Mouse (Mus musculus) urinary bladder, adult 18-20 months (tissue): Measurements from ENCODE around the gene Arhgap20.

Experiments
- DNase-seq, 2 experiments: peaks; one replicate each; pipeline ENCODE4 v3.0.0; 2022; ENCODE audit warnings: low spot score in 2 of 2, mixed read lengths in 2 of 2

Gene Arhgap20

GRCm38 (mm10) chr9:51799156-51799555 lies 34.0 kb downstream of the Arhgap20 start:
- DNase-seq = no peak

DNA sequence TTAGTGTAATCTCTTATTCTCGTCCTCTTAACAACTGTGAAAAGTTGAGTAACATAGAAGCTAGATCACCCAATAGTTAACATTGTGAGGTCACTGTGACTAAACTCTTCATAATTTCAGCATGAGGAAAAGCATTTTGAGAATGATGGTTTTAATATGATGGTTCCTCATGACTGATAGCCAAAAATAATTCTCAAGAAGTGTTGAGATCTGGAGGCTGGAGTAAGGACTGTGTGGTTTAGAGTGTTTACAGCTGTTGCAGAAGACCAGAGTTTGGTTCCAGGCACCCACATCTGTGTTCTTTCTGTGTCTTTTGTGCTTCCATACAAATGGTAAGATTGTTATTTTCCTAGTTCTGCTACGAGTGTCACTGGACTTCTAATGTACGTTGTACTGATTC lies 42.1 kb downstream of the Arhgap20 start:
- no peak for DNase-seq

GRCm38 (mm10) chr9:51812931-51813330 lies 47.8 kb downstream of the Arhgap20 start:
- DNase-seq = no peak

DNA sequence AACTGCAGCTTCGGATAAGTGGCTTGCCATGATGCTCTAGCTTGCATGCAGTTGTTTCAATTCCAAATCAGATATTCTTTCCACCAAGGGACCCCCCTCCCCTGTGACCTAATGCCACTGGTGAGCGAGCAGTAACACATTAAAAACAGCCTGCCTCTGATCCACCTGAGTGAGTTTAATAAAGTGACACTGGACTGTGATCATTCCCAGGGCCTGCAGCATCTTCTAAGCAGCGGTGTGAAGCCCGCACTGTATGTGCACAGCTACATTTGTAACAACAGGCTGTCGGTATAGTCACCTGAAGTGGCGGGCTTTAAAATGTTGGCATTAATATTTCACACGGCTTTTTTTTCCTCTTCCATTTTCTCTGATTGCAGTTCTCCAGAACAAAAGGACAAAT lies 59.4 kb downstream of the Arhgap20 start:
- DNase-seq = no peak

GRCm38 (mm10) chr9:51831596-51831995 lies 66.5 kb downstream of the Arhgap20 start:
- no peak for DNase-seq

GRCm38 (mm10) chr9:51832368-51832767 lies 67.2 kb downstream of the Arhgap20 start:
- no peak for DNase-seq

GRCm38 (mm10) chr9:51837716-51838115 lies 72.6 kb downstream of the Arhgap20 start:
- no peak for DNase-seq

DNA sequence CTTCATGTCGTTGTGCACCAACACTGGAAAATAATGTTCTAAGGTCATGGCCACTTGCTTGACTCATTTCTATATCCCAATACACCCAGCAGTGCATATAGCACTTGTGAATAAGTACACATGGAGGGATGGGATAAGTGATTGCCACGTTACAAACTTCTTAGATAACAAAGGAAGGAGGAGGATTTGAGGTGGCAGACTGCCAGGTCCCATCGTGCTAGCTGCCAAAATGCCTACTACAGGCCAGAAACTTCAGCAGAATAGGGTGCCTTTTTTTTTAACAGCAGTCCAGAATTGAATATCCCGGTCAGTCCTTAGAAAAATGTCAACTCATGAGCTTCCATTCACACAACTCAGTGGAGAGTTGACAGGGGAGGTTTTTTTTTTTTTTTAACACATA lies 78.1 kb downstream of the Arhgap20 start:
- no peak for DNase-seq

DNA sequence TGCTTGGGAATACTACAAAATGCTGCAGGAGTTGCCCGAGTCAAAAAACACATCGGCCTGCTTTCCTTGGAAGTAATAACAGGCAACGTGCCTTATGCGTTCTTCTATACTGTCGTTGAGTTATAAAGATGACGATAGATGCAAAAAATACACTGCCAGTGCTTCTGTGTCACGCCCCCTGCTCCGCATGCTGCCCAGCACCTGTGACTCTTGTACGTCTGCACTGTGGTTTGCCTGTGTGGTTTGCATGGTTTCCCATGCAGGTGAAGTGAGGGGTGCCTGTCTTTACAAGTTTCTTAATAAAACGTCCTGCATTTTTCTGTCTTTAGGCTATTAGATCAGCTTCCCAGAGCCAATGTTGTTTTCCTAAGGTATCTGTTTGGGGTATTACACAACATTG lies 80.7 kb downstream of the Arhgap20 start:
- no peak for DNase-seq

DNA sequence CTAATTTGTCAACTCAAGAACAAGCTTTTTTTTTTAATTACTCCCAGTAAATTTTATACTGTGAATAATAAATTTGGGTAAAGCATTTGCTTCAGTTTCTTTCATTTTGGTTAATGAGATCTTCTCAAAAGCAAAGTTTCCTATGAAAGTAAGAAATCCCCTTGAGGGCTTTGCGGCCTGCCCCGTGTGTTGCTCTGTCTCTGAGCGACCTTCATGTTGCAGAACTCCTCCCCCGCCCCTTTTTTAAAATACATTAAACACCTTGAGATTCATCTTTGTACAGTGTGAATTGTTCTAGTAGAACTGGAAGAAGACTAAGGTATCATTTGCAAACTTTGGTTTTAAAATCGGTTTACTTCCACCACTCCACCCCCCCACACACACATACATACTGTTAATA lies 88.6 kb downstream of the Arhgap20 start:
- DNase-seq = no peak

DNA sequence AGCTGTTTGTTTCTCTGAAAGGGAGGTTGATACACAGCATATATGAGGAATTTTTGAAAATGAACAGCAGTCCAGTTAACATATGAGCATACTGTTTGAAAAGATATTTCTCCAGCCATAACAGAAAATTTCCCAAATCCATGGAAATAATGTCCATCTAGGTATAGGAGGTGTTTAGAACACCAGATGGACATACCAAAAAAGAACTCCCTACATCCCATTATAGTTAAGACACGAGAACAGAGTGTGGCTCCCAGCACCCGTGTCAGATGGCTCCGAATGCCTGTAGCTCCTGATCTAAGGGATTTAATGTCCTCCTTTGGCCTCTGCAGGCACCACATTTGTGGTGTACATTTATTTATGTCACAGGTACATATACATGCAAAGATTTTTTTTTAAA lies 99.1 kb downstream of the Arhgap20 start:
- DNase-seq = no peak

GRCm38 (mm10) chr9:51866634-51867033 lies 101.5 kb downstream of the Arhgap20 start:
- DNase-seq = no peak

- no peak for DNase-seq
These were observed 103.9 kb downstream of the Arhgap20 start for GRCm38 (mm10) chr9:51869056-51869455.

- no peak for DNase-seq
These were observed 109.2 kb downstream of the Arhgap20 start for GRCm38 (mm10) chr9:51874348-51874747.

DNA sequence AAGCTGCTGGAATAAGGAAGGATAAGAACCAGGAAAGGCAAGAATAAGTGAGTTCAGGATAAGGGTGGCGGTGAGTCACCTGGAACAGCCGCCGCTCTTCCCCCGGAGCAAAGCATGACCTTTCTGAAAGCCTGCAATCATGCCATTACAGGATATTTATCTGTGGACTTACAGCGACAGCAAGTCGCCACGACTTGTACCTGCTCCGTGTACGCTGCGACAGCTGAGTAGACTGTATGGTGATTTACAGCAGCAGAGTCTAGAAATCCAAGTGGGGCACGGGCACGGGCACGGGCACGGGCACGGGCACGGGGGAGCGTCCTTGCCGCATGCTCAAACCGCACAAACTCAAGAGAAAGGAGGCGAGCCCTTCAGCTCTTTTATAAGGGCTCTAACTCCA lies 110.4 kb downstream of the Arhgap20 start:
- peak in 1 of 2 experiments; percentile 13 for DNase-seq

DNA sequence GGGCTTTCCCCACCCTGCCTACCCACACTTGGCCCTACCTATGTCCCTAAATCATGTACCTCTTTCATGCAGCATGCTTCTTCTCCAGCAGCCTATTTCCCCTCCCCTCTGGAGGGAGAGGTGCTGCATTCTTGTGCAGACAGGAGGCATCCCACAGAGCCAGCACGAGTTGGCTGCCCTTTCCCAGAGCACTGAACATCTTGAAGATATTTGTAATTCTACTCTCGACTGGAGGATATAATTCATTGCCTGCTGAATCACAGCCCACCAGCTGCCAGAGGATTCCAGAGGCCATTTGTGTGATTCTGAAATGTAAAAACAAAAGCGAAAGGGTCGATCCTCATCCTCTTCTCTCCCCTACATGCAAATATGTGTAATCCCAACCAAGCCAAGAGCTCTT lies 116.2 kb downstream of the Arhgap20 start:
- peak in 1 of 2 experiments; percentile 11 for DNase-seq

DNA sequence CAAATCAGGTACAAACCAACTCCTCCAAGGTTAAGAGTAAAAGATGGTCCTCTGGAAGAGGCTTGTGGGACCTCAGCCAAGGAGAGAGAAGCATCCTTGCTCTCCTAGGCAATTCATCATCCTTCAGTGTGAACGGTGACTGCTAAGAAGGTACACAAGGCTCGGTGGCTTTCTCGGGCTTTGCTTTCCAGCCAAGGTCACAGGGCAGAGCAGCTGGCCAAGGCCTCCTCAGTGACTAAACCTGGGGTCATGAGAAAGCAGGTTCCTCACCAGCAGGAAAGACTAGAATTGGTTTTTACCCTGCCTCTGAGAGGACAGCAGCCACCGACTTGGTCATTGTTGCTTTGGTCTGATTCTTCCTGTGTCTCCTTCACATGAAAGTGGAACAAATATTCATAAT lies 116.7 kb downstream of the Arhgap20 start:
- DNase-seq = no peak

DNA sequence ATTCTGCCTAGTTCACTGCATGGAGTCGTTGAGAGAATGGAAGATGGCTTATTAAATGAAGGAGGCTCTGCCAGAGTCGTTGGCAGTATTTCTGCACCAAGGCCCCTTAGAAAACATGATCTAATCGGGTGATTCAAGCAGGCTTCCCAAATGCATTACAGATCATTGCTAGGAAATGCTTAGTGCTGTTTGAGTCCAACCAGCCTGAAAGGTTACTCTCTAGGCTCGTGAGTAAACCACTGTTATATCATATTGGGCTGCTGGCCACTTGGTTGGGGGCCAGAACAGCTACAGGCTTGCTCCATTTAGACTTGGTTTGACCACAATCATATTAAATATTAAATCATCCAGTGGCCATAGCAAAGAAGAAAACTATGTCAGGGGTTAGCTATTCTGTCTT lies 118.2 kb downstream of the Arhgap20 start:
- DNase-seq = peak in 1 of 2 experiments; percentile 25

- DNase-seq = no peak
These were observed 127.8 kb downstream of the Arhgap20 start for GRCm38 (mm10) chr9:51892921-51893320.
